Mouse (Mus musculus) MEL (cell line): ENCODE measurements around the gene Krt1.

Experiments used
- CTCF ChIP-seq, 3 experiments: IDR thresholded peaks in 2 of 3; conservative IDR thresholded peaks in 1 of 3; 2 replicates each; pipeline ENCODE4 v1.5.1; 2011 to 2012; ENCODE audit warnings: low read length in 3 of 3, low read depth in 2 of 3, mild to moderate bottlenecking in 2 of 3, improper control_type of control experiment in 1 of 3, inconsistent platforms in 1 of 3, mixed read lengths in 1 of 3, moderate library complexity in 1 of 3; ENCODE audit not compliant: control insufficient read depth in 1 of 3, insufficient read depth in 1 of 3, poor library complexity in 1 of 3, severe bottlenecking in 1 of 3
- EP300 ChIP-seq, 2 experiments: IDR thresholded peaks; 2 replicates each; pipeline ENCODE4 v1.6.1; 2011; ENCODE audit warnings: improper control_type of control experiment in 2 of 2, low read length in 2 of 2, low read depth in 1 of 2, mild to moderate bottlenecking in 1 of 2
- GABPA ChIP-seq: IDR thresholded peaks from 2 replicates; pipeline ENCODE4 v1.6.1; 2012; ENCODE audit warnings: low read depth, mild to moderate bottlenecking, inconsistent platforms, low read length, improper control_type of control experiment, moderate library complexity
- GATA1 ChIP-seq: IDR thresholded peaks from 2 replicates; pipeline ENCODE4 v1.6.1; 2011; ENCODE audit warnings: low read depth, low read length, improper control_type of control experiment
- MAZ ChIP-seq: IDR thresholded peaks from 2 replicates; pipeline ENCODE4 v1.6.1; 2012; ENCODE audit warnings: low read depth, mild to moderate bottlenecking, inconsistent platforms, low read length, improper control_type of control experiment
- MYC ChIP-seq: IDR thresholded peaks from 2 replicates; pipeline ENCODE4 v1.6.1; 2011; ENCODE audit warnings: low read depth, mild to moderate bottlenecking, low read length, improper control_type of control experiment, moderate library complexity
- NELFE ChIP-seq: IDR thresholded peaks from 2 replicates; pipeline ENCODE4 v1.6.1; 2011; ENCODE audit warnings: low read depth, low read length, improper control_type of control experiment
- POLR2A ChIP-seq, 2 experiments: IDR thresholded peaks; 2 replicates each; pipeline ENCODE4 v1.6.1; 2011 to 2012; ENCODE audit warnings: low read length in 2 of 2, mild to moderate bottlenecking in 2 of 2, control low read depth in 1 of 2, improper control_type of control experiment in 1 of 2, low read depth in 1 of 2, moderate library complexity in 1 of 2; ENCODE audit not compliant: control insufficient read depth in 1 of 2, insufficient read depth in 1 of 2, poor library complexity in 1 of 2
- POLR2AphosphoS5 ChIP-seq: IDR thresholded peaks from 2 replicates; pipeline ENCODE4 v1.6.1; 2012; ENCODE audit warnings: low read depth, borderline replicate concordance, mild to moderate bottlenecking, inconsistent platforms, low read length, moderate library complexity, mixed read lengths
- RAD21 ChIP-seq: IDR thresholded peaks from 2 replicates; pipeline ENCODE4 v1.6.1; 2011; ENCODE audit warnings: mild to moderate bottlenecking, low read depth, low read length, improper control_type of control experiment
- TAL1 ChIP-seq: IDR thresholded peaks from 2 replicates; pipeline ENCODE4 v1.6.1; 2012; ENCODE audit warnings: mild to moderate bottlenecking, inconsistent platforms, low read length, moderate library complexity, mixed read lengths
- TCF12 ChIP-seq: IDR thresholded peaks from 2 replicates; pipeline ENCODE4 v1.6.1; 2014; ENCODE audit warnings: low read depth, mild to moderate bottlenecking, inconsistent platforms, low read length, improper control_type of control experiment, moderate library complexity
- USF1 ChIP-seq: IDR thresholded peaks from 2 replicates; pipeline ENCODE4 v1.6.1; 2014; ENCODE audit warnings: low read depth, mild to moderate bottlenecking, inconsistent platforms, low read length, improper control_type of control experiment, moderate library complexity
- USF2 ChIP-seq, 2 experiments: IDR thresholded peaks; 2 replicates each; pipeline ENCODE4 v1.6.1; 2011 to 2012; ENCODE audit warnings: improper control_type of control experiment in 2 of 2, low read length in 2 of 2, borderline replicate concordance in 1 of 2, inconsistent platforms in 1 of 2, low read depth in 1 of 2, mild to moderate bottlenecking in 1 of 2; ENCODE audit not compliant: insufficient read depth in 1 of 2

- TF ChIP-seq POLR2A (IDR thresholded peaks at IDR 0.05; ENCODE audit: control insufficient read depth in 1 of 2, insufficient read depth in 1 of 2, low read depth in 1 of 2, low read length in 2 of 2, poor library complexity in 1 of 2) (no peak), TAL1 (no peak), CTCF (IDR thresholded peaks at IDR 0.05 in 2 of 3, conservative IDR thresholded peaks at IDR 0.05 in 1 of 3; ENCODE audit: control insufficient read depth in 1 of 3, insufficient read depth in 1 of 3, low read depth in 2 of 3, low read length in 3 of 3, poor library complexity in 1 of 3, severe bottlenecking in 1 of 3) (no peak), EP300 (IDR thresholded peaks at IDR 0.05; ENCODE audit: low read depth in 1 of 2, low read length in 2 of 2) (no peak), USF1 (no peak), GABPA (no peak), POLR2AphosphoS5 (no peak), TCF12 (no peak), RAD21 (no peak), GATA1 (no peak), USF2 (IDR thresholded peaks at IDR 0.05; ENCODE audit: borderline replicate concordance in 1 of 2, insufficient read depth in 1 of 2, low read depth in 1 of 2, low read length in 2 of 2) (no peak), MYC (no peak), NELFE (no peak), MAZ (no peak)
Measured at GRCm38 (mm10) chr15:101878041-101878440, 27.4 kb upstream of the Krt1 start.
